Mouse (Mus musculus): ENCODE measurements around the gene Erg. TPM values are rescaled to one million over a fixed set of nuclear protein-coding genes. Genes with fewer than 3 reads are reported as not detected.

Erg gene
- total RNA-seq, 2 experiments from 2014 or later: 6.6 to 6.7 TPM

DNA sequence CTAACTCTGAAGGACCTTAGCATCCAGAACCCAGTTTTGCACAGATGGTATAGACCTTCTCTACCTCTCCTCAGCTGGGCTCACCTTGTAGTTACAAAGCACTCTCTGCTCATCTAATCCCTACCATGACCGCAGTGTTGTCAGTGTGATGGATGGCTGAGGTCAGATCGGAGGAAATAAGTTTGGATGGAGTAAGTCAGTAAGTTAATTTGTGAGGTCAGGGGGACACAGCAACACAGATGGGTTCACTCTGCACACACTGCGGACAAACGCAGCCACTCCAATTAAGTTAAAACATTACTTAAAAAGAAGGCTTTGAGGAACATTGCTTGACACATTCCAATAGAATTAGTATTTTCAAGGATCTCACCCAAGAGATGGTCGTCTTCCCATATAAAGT, 2.5 kb upstream of the Erg start:
- DNase-seq (ENCODE audit: low spot score in 2 of 2): no peak
- intact Hi-C loops (cut with DNase I): no loop called here

DNA sequence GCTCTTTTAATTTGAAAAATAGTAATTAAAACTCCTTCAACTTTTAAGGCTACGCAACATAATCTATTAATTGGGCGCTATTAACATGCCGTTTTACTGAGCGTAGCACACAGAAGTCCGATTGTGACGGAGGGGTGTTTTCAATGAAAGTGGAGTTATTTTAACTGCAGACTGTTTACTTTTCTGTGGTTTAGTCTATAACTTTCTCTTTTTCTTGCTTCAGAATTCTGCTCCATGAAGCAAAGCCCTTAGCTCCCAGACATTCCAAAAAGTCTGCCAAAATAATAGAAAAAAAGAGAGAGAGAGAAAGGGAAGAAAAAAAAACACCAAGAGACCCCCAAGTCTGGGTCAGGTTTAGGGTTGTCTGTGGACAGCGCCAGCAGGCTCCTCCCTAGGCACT, 333 bp upstream of the Erg start:
- DNase-seq (ENCODE audit: low spot score in 2 of 2): no peak
- intact Hi-C loops (cut with DNase I): no loop called here

- DNase-seq (ENCODE audit: low spot score in 2 of 2): peak; percentile 18 to 37
Observed at GRCm38 (mm10) chr16:95585541-95586310, 667 bp downstream of the Erg start.

GRCm38 (mm10) chr16:95584751-95585528, 1.5 kb downstream of the Erg start:
- DNase-seq (ENCODE audit: low spot score in 2 of 2): no peak
- intact Hi-C loops (cut with DNase I): no loop called here

More at GRCm38 (mm10) chr16:95585541-95586310, 667 bp downstream of the Erg start:
- intact Hi-C loops (cut with DNase I): no loop called here

GRCm38 (mm10) chr16:95579289-95579688, 7.1 kb downstream of the Erg start:
- intact Hi-C loops (cut with DNase I): no loop called here
- no peak for DNase-seq (ENCODE audit: low spot score in 2 of 2)

- intact Hi-C loops (cut with DNase I): no loop called here
- DNase-seq (ENCODE audit: low spot score in 2 of 2): peak; percentile 60 to 62
Observed at GRCm38 (mm10) chr16:95573163-95573562, 13.2 kb downstream of the Erg start.

DNA sequence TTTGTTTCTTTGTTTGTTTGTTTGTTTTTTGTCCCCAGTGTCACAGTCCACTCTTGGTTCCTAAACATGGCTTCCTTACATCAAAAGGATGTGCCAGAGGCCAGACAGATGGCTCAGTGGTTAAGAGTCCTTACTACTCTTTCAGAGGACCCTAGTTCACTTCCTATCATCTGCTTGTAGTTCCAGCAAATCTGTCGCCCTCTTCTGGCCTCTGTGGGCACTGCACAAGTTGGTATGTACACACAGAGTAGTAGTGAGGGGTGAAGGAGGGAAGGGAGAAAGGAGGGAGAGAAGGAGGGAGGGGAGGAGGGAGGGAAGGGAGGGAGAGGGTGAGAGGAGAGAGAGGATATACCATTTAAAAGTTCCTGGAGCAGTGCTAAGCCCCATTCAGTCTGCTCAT, 15.8 kb downstream of the Erg start:
- DNase-seq (ENCODE audit: low spot score in 2 of 2): no peak
- intact Hi-C loops (cut with DNase I): no loop called here

DNA sequence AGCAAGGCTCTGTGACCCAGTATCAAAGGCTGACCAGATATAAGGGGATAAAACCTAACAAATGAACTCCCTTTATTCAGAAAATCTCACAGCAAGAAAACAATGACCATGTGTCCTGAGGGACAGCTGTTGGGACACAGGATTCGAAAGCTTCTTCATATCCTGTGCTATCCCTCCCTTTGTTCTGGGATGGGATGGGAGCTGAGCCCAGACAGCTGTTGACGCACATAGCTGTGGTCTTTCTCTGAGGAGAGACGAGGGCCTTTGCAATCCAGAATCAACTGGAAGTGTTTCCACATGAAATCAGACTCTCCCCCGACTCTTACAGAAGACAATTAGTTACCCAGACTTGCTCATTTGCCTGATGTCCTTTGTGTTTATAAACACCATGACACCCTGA, 29.6 kb downstream of the Erg start:
- intact Hi-C loops (cut with DNase I): no loop called here
- DNase-seq (ENCODE audit: low spot score in 2 of 2): no peak

DNA sequence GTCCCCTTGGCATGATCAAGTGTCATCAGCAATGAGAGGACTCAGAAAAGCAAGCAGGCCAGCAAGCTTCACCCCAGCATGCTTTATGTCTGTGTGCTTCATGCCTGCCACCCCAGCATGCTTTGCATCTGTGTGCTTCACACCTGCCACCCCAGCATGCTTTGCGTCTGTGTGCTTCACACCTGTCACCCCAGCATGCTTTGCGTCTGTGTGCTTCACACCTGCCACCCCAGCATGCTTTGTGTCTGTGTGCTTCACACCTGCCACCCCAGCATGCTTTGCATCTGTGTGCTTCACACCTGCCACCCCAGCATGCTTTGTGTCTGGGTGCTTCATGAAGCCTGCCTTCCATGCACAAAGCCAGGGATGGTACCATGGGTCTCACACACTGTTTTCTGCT, 33.3 kb downstream of the Erg start:
- intact Hi-C loops (cut with DNase I): no loop called here
- no peak for DNase-seq (ENCODE audit: low spot score in 2 of 2)

GRCm38 (mm10) chr16:95552495-95552894, 33.9 kb downstream of the Erg start:
- intact Hi-C loops (cut with DNase I): no loop called here
- no peak for DNase-seq (ENCODE audit: low spot score in 2 of 2)

- intact Hi-C loops (cut with DNase I): no loop called here
- DNase-seq (ENCODE audit: low spot score in 2 of 2): no peak
Observed at GRCm38 (mm10) chr16:95550496-95550895, 35.9 kb downstream of the Erg start.

GRCm38 (mm10) chr16:95544753-95545152, 41.6 kb downstream of the Erg start:
- intact Hi-C loops (cut with DNase I): no loop called here

DNA sequence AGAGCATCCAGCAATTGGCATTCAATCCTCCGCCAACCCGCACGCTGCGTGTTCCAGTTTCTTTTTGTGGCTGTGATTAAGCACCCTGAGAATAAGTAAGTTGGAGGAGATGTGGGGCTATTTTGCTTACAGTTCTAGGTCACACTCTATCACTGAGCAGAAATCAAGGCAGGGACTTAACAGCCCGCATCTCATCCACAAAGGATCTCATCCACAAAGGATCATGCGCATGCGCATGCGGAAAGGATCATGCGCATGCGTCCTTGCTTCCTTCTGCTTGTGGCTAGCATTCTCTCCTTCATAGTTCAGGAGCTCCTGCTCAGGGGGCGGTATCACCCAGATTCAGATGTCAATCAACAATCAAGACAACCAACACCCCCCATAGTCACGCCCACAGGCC, 42.9 kb downstream of the Erg start:
- intact Hi-C loops (cut with DNase I): no loop called here

More at GRCm38 (mm10) chr16:95544753-95545152, 41.6 kb downstream of the Erg start:
- no peak for DNase-seq (ENCODE audit: low spot score in 2 of 2)

GRCm38 (mm10) chr16:95535151-95535550, 51.2 kb downstream of the Erg start:
- intact Hi-C loops (cut with DNase I): no loop called here
- no peak for DNase-seq (ENCODE audit: low spot score in 2 of 2)

More for the DNA sequence above, 42.9 kb downstream of the Erg start:
- peak; percentile 35 to 50 for DNase-seq (ENCODE audit: low spot score in 2 of 2)

DNA sequence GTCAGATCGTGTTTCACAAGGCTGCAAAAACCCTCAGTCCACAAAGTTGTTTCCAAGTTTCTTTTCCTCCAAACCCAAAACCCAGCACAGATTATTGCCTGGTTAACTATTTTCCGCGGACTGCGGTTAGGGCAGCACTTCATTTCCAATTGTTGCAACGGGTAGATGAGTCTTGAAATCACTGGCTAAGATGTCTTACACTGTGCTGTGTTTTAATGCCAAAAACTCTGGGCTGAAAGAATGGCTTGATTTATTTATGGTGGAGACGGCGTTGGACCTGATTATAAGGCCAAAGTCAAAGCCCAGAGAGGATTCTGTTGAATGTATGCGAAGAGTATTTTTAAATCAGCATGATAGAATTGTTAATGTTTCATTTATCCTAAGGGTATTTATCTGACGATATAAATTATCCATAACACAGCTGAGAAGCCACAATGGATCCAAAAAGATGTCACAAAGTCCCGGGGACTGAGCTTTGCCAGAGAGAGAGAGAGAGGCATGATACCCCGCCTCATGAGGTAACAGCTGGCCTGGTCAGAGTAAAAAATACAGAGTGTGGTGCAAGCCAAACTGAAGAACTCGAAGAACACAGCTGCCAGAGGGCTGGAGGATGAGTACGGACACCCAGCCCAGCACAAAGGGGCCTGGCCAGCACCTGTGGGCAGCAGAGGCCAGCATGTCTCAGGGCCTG, 53.9 kb downstream of the Erg start:
- no peak for DNase-seq (ENCODE audit: low spot score in 2 of 2)
- intact Hi-C loops (cut with DNase I): no loop called here

GRCm38 (mm10) chr16:95527561-95527960, 58.8 kb downstream of the Erg start:
- intact Hi-C loops (cut with DNase I): no loop called here

DNA sequence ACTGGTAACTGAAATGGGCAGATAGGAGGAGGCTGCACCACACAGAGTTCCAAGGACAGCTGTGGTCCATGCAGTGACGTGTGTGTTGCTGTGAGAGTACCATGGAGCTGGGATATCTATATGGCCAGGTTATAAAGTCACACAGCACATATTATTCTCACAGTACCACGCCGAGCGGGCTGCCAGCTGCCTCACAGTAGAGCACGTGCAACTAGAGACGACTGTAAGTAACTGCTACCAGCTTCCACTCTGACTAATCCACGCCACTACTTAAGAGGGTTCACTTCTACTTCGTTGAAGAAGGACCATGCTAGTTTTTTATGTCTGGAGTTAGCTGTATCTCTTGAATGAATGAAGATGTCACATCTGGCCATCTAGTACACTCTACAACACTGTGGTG, 66.9 kb downstream of the Erg start:
- intact Hi-C loops (cut with DNase I): no loop called here

More at GRCm38 (mm10) chr16:95527561-95527960, 58.8 kb downstream of the Erg start:
- no peak for DNase-seq (ENCODE audit: low spot score in 2 of 2)

GRCm38 (mm10) chr16:95506051-95506450, 80.3 kb downstream of the Erg start:
- intact Hi-C loops (cut with DNase I): no loop called here
- no peak for DNase-seq (ENCODE audit: low spot score in 2 of 2)

More for the DNA sequence above, 66.9 kb downstream of the Erg start:
- DNase-seq (ENCODE audit: low spot score in 2 of 2): no peak

- no peak for DNase-seq (ENCODE audit: low spot score in 2 of 2)
- intact Hi-C loops (cut with DNase I): no loop called here
Observed at GRCm38 (mm10) chr16:95496582-95497300, 89.7 kb downstream of the Erg start.

DNA sequence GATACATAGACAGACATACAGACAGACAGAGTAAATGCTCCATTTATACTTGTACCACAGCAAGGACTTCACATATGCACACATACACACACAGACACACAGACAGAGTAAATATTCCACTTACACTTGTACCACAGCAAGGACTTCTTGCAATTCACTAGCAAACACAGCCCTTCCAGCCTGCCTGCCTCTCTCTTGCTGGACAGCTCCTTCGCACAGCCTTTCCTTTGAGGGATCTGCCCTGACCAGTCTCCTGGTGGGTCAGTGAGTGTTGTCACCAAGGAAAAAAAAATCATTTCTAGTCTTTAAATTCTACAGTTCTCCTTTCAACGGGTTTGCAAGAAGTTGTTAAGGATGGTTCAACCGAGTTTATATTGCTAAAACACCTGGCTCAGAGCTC, 92.3 kb downstream of the Erg start:
- no peak for DNase-seq (ENCODE audit: low spot score in 2 of 2)
- intact Hi-C loops (cut with DNase I): no loop called here

Data from left cerebral cortex, postnatal 36 days (tissue).